In genomic region chr4:47352803-47353388, GRCm38 (mm10) we compare ENCODE assay signal across 8 mouse cellular contexts. TPM values are rescaled to one million over a fixed set of nuclear protein-coding genes. Genes with fewer than 3 reads are reported as not detected.
DNase-seq lines count a peak whose midpoint lies in the region; ATAC-seq and TF ChIP-seq lines count a peak whose summit lies in the region.

TSS of gene Tgfbr1 (plus strand) at chr4:47353222.

- under 1% methylated on average over 32 of the region's 65 CpGs for WGBS in hindbrain, postnatal 0 days

- DNase-seq in ZHBTc4 (ENCODE audit: low read depth, low spot score), result peak; percentile 99
- peak; percentile 100 for DNase-seq in gastrocnemius, adult 2 months
- peak; percentile 98 for DNase-seq in hindbrain, postnatal 0 days (ENCODE audit: low spot score)
- DNase-seq in left cerebral cortex, adult 2 months (ENCODE audit: extremely low spot score in 1 of 2, low spot score in 2 of 2), result peak; percentile 90 to 94
- DNase-seq in right cerebral cortex, adult 2 months (ENCODE audit: low spot score in 2 of 2), result peak; percentile 88 to 93
- DNase-seq in urinary bladder, postnatal 14 days (ENCODE audit: low spot score), result peak; percentile 99

- H3K4me3 ChIP-seq in gastrocnemius, adult 2 months, result peak within 1 kb of the TSS; percentile 98
- peak within 1 kb of the TSS; percentile 84 for H3K4me3 ChIP-seq in hindbrain, postnatal 0 days (ENCODE audit: low read length)
- H3K4me3 ChIP-seq in left cerebral cortex, adult 2 months, result peak within 1 kb of the TSS; percentile 73

- intact Hi-C loops in gastrocnemius, adult 2 months (cut with DNase I), result loop anchor here (5.0 kb wide), 2 partner anchors 44 to 61 kb away; no protein-coding TSS in a partner anchor
- intact Hi-C loops in left cerebral cortex, adult 2 months (cut with DNase I), result loop anchor here (1.0 to 2.0 kb wide), 2 partner anchors 102 to 690 kb away; no protein-coding TSS in a partner anchor

- no peaks in the 10 kb centered on the region for H3K27me3 ChIP-seq in hindbrain, postnatal 0 days (ENCODE audit: insufficient read depth, low read length)

- TF ChIP-seq CTCF in gastrocnemius, adult 2 months (IDR thresholded peaks at IDR 0.05), result no peak
- TF ChIP-seq CTCF in hindbrain, postnatal 0 days (IDR thresholded peaks at IDR 0.05; ENCODE audit: low read depth), result no peak
- TF ChIP-seq CTCF in left cerebral cortex, adult 2 months (IDR thresholded peaks at IDR 0.05), result no peak

- H3K27ac ChIP-seq in gastrocnemius, adult 2 months, result peak within 1 kb of the TSS; percentile 98
- peak within 1 kb of the TSS; percentile 87 for H3K27ac ChIP-seq in hindbrain, postnatal 0 days
- H3K27ac ChIP-seq in left cerebral cortex, adult 2 months, result peak within 1 kb of the TSS; percentile 69

- ATAC-seq in common myeloid progenitor, adult 5-6 weeks (replicated peaks; ENCODE audit: low read depth, poor library complexity, severe bottlenecking), result peak; percentile 86
- peak; percentile 99 for ATAC-seq in hindbrain, postnatal 0 days
- peak; percentile 88 for ATAC-seq in megakaryocyte, adult 5-6 weeks (ENCODE audit: poor library complexity, severe bottlenecking)

- no peaks in the 10 kb centered on the region for H3K36me3 ChIP-seq in hindbrain, postnatal 0 days (ENCODE audit: insufficient read depth, low read length)

- H3K4me2 ChIP-seq in hindbrain, postnatal 0 days (ENCODE audit: low read depth, low read length), result peak within 1 kb of the TSS; percentile 94

- H3K9ac ChIP-seq in hindbrain, postnatal 0 days (replicated peaks; ENCODE audit: low read length), result peak within 1 kb of the TSS; percentile 74

- H3K9me3 ChIP-seq in hindbrain, postnatal 0 days (ENCODE audit: low read length), result no peaks in the 10 kb centered on the region

- peaks cover 6% of the 10 kb centered on the region; the same call in 1 of the 2 replicates for H3K4me1 ChIP-seq in hindbrain, postnatal 0 days (ENCODE audit: insufficient read depth, low read length)

RNA-seq across cellular contexts. Expression of gene Tgfbr1, which starts in this region (rescaled TPM):
- 26.1 and 27.8 TPM in 2 replicates for total RNA-seq in common myeloid progenitor, adult 5-6 weeks (2017)
- 10 to 100 TPM; 19.2 to 32.2 TPM for total RNA-seq in gastrocnemius, adult 2 months (2021)
- 24.7 and 33.1 TPM in 2 replicates for total RNA-seq in hindbrain, postnatal 0 days (2014; rRNA removed)
- 13.0 and 14.0 TPM in 2 replicates for polyA plus RNA-seq in hindbrain, postnatal 0 days (2015; fragmentation: Nextera tagmentation; extraction: Ambion mirVana)
- 10 to 100 TPM; 18.0 to 19.4 TPM for total RNA-seq in left cerebral cortex, adult 2 months (2021)
- 22.9 and 25.3 TPM in 2 replicates for total RNA-seq in megakaryocyte, adult 5-6 weeks (2015)
- total RNA-seq in megakaryocyte, adult 5-6 weeks (2017), result 27.8 and 32.9 TPM in 2 replicates

Comparison
In these comparisons a context has a peak if more than half of its experiments do, and no peak if none do; other contexts are left out.
1. Peak in every context shown above with its lines: DNase-seq, ATAC-seq, H3K4me3 ChIP-seq and H3K27ac ChIP-seq.